Mouse (Mus musculus) erythroblast, embryonic 14.5 days (primary cell): ENCODE results near the gene Ppp3ca.
"Not testable (repeated sequence)": the region's sequence is repeated elsewhere in the genome, so short reads cannot be mapped to it uniquely, and the experiment has no call there.

ENCODE experiments used
- GATA1 ChIP-seq: IDR thresholded peaks from 2 replicates; pipeline ENCODE4 v1.6.1; 2012; ENCODE audit warnings: low read length, inconsistent platforms, mixed read lengths
- TAL1 ChIP-seq: IDR thresholded peaks from 3 replicates; pipeline ENCODE4 v1.6.1; 2012; ENCODE audit warnings: low read length, inconsistent platforms, mixed read lengths

- TF ChIP-seq GATA1, TAL1: not testable (repeated sequence)
Measured at GRCm38 (mm10) chr3:136699711-136700110, 29.8 kb downstream of the Ppp3ca start.
